Mouse (Mus musculus): ENCODE measurements around the gene Olfr221. TPM values are rescaled to one million over a fixed set of nuclear protein-coding genes. Genes with fewer than 3 reads are reported as not detected.

Gene Olfr221
- polyA plus RNA-seq, 1 experiment = 0.53 TPM

GRCm38 (mm10) chr14:52019051-52019589 lies 23.1 kb downstream of the Olfr221 start:
- Histone ChIP-seq H3K36me3 (ENCODE audit: control insufficient read depth, insufficient read depth, low read length) (no peaks in the 10 kb centered on the region), H3K4me1 (ENCODE audit: control insufficient read depth, insufficient read depth, low read length) (peaks cover 11% of the 10 kb centered on the region)
- TF ChIP-seq CTCF (IDR thresholded peaks at IDR 0.05; ENCODE audit: control insufficient read depth, insufficient read depth, insufficient replicate concordance, low read depth, low read length) (no peak), POLR2A (IDR thresholded peaks at IDR 0.05; ENCODE audit: control insufficient read depth, low read depth, low read length) (no peak)

GRCm38 (mm10) chr14:52018248-52019050 lies 23.8 kb downstream of the Olfr221 start:
- H3K36me3 ChIP-seq (ENCODE audit: control insufficient read depth, insufficient read depth, low read length) = no peaks in the 10 kb centered on the region
- TF ChIP-seq POLR2A (IDR thresholded peaks at IDR 0.05; ENCODE audit: control insufficient read depth, low read depth, low read length) (no peak), CTCF (IDR thresholded peaks at IDR 0.05; ENCODE audit: control insufficient read depth, insufficient read depth, insufficient replicate concordance, low read depth, low read length) (no peak)
- peaks cover 11% of the 10 kb centered on the region for H3K4me1 ChIP-seq (ENCODE audit: control insufficient read depth, insufficient read depth, low read length)
- H3K27me3 ChIP-seq (ENCODE audit: control insufficient read depth, insufficient read depth, low read length) = no peaks in the 10 kb centered on the region
- no peak overlapping the region for H3K27ac ChIP-seq (ENCODE audit: control insufficient read depth, insufficient read depth, low read depth, low read length)
- H3K4me3 ChIP-seq (ENCODE audit: control insufficient read depth, low read depth, low read length) = peak overlapping the region; percentile 82

More at GRCm38 (mm10) chr14:52019051-52019589, 23.1 kb downstream of the Olfr221 start:
- Histone ChIP-seq H3K4me3 (ENCODE audit: control insufficient read depth, low read depth, low read length) (peak overlapping the region; percentile 82), H3K27me3 (ENCODE audit: control insufficient read depth, insufficient read depth, low read length) (no peaks in the 10 kb centered on the region), H3K27ac (ENCODE audit: control insufficient read depth, insufficient read depth, low read depth, low read length) (peak overlapping the region; percentile 76)

- no peaks in the 10 kb centered on the region for H3K27me3 ChIP-seq (ENCODE audit: control insufficient read depth, insufficient read depth, low read length)
- TF ChIP-seq CTCF (IDR thresholded peaks at IDR 0.05; ENCODE audit: control insufficient read depth, insufficient read depth, insufficient replicate concordance, low read depth, low read length) = no peak
- no peak for TF ChIP-seq POLR2A (IDR thresholded peaks at IDR 0.05; ENCODE audit: control insufficient read depth, low read depth, low read length)
- peaks cover 9% of the 10 kb centered on the region for H3K4me1 ChIP-seq (ENCODE audit: control insufficient read depth, insufficient read depth, low read length)
- no peaks in the 10 kb centered on the region for H3K36me3 ChIP-seq (ENCODE audit: control insufficient read depth, insufficient read depth, low read length)
- H3K27ac ChIP-seq (ENCODE audit: control insufficient read depth, insufficient read depth, low read depth, low read length) = no peak overlapping the region
- peak overlapping the region; percentile 6; the same call in 1 of the 2 replicates for H3K4me3 ChIP-seq (ENCODE audit: control insufficient read depth, low read depth, low read length)
These were observed 24.6 kb downstream of the Olfr221 start for GRCm38 (mm10) chr14:52017662-52018061.

- Histone ChIP-seq H3K4me1 (ENCODE audit: control insufficient read depth, insufficient read depth, low read length) (peaks cover 6% of the 10 kb centered on the region), H3K4me3 (ENCODE audit: control insufficient read depth, low read depth, low read length) (peak overlapping the region; percentile 11; the same call in 1 of the 2 replicates), H3K27ac (ENCODE audit: control insufficient read depth, insufficient read depth, low read depth, low read length) (no peak overlapping the region), H3K36me3 (ENCODE audit: control insufficient read depth, insufficient read depth, low read length) (no peaks in the 10 kb centered on the region), H3K27me3 (ENCODE audit: control insufficient read depth, insufficient read depth, low read length) (no peaks in the 10 kb centered on the region)
- no peak for TF ChIP-seq CTCF (IDR thresholded peaks at IDR 0.05; ENCODE audit: control insufficient read depth, insufficient read depth, insufficient replicate concordance, low read depth, low read length)
- TF ChIP-seq POLR2A (IDR thresholded peaks at IDR 0.05; ENCODE audit: control insufficient read depth, low read depth, low read length) = no peak
These were observed 25.4 kb downstream of the Olfr221 start for GRCm38 (mm10) chr14:52016625-52017405.

- no peaks in the 10 kb centered on the region for H3K27me3 ChIP-seq (ENCODE audit: control insufficient read depth, insufficient read depth, low read length)
- peak within 1 kb of the TSS; percentile 61 for H3K4me3 ChIP-seq (ENCODE audit: control insufficient read depth, low read depth, low read length)
- TF ChIP-seq CTCF (IDR thresholded peaks at IDR 0.05; ENCODE audit: control insufficient read depth, insufficient read depth, insufficient replicate concordance, low read depth, low read length) (no peak), POLR2A (IDR thresholded peaks at IDR 0.05; ENCODE audit: control insufficient read depth, low read depth, low read length) (no peak)
- H3K4me1 ChIP-seq (ENCODE audit: control insufficient read depth, insufficient read depth, low read length) = peaks cover 8% of the 10 kb centered on the region
- H3K27ac ChIP-seq (ENCODE audit: control insufficient read depth, insufficient read depth, low read depth, low read length) = peak within 1 kb of the TSS; percentile 70
- no peaks in the 10 kb centered on the region for H3K36me3 ChIP-seq (ENCODE audit: control insufficient read depth, insufficient read depth, low read length)
These were observed 26.7 kb downstream of the Olfr221 start, which contains the start of gene Tmem253 for GRCm38 (mm10) chr14:52015445-52016100. Gene Tmem253, plus strand, starts transcription at chr14:52015658.

- peak; percentile 70; the same call in 1 of the 2 replicates for TF ChIP-seq POLR2A (IDR thresholded peaks at IDR 0.05; ENCODE audit: control insufficient read depth, low read depth, low read length)
- no peak for TF ChIP-seq CTCF (IDR thresholded peaks at IDR 0.05; ENCODE audit: control insufficient read depth, insufficient read depth, insufficient replicate concordance, low read depth, low read length)
- H3K36me3 ChIP-seq (ENCODE audit: control insufficient read depth, insufficient read depth, low read length) = no peaks in the 10 kb centered on the region
- no peaks in the 10 kb centered on the region for H3K27me3 ChIP-seq (ENCODE audit: control insufficient read depth, insufficient read depth, low read length)
- peaks cover 11% of the 10 kb centered on the region for H3K4me1 ChIP-seq (ENCODE audit: control insufficient read depth, insufficient read depth, low read length)
- peak overlapping the region; percentile 61 for H3K4me3 ChIP-seq (ENCODE audit: control insufficient read depth, low read depth, low read length)
- H3K27ac ChIP-seq (ENCODE audit: control insufficient read depth, insufficient read depth, low read depth, low read length) = peak overlapping the region; percentile 70
These were observed 27.4 kb downstream of the Olfr221 start for GRCm38 (mm10) chr14:52014761-52015311.

All from testis, adult 2 months (tissue).